Mouse (Mus musculus) kidney, postnatal 0 days (tissue): ENCODE measurements at regions not wholly inside any gene's neighbourhood (a gene's known extent, or its start where the extent isn't known, plus 50 kb on each side); places are given as distances from the start of the nearest gene placed in this dataset.

Source experiments
- ATAC-seq: fragments of 200-750 bp; cut with Nextera tagmentation; replicated peaks from 2 replicates; pipeline ENCODE4 v1.8.0; 2017; ENCODE audit warnings: low read depth, moderate number of reproducible peaks, moderate TSS enrichment, moderate library complexity; ENCODE audit not compliant: low FRiP score
- DNase-seq: peaks from one replicate; pipeline ENCODE4 v3.0.0-alpha.2; 2016; ENCODE audit warnings: low spot score
- H3K27ac ChIP-seq: fragments of 300-500 bp; sonication (generic); 2 replicates; pipeline ENCODE4 v1.5.1; 2014; ENCODE audit warnings: mild to moderate bottlenecking
- H3K27me3 ChIP-seq: fragments of 300-500 bp; sonication (generic); 2 replicates; pipeline ENCODE4 v1.6.1; 2014; ENCODE audit warnings: low read length, mixed read lengths; ENCODE audit not compliant: insufficient read depth
- H3K36me3 ChIP-seq: fragments of 300-500 bp; sonication (generic); 2 replicates; pipeline ENCODE4 v1.6.1; 2014; ENCODE audit warnings: low read length, mixed read lengths; ENCODE audit not compliant: insufficient read depth
- H3K4me1 ChIP-seq: fragments of 300-500 bp; sonication (generic); replicated peaks from 2 replicates; pipeline ENCODE4 v1.6.1; 2014; ENCODE audit warnings: antibody characterized with exemption, low read length, mixed read lengths; ENCODE audit not compliant: insufficient read depth
- H3K4me2 ChIP-seq: fragments of 300-500 bp; sonication (generic); 2 replicates; pipeline ENCODE4 v1.6.1; 2014; ENCODE audit warnings: mild to moderate bottlenecking, low read length, moderate library complexity, mixed read lengths
- H3K4me3 ChIP-seq: fragments of 300-500 bp; sonication (generic); replicated peaks from 2 replicates; pipeline ENCODE4 v1.5.1; 2014; ENCODE audit warnings: low read depth, low read length
- H3K9ac ChIP-seq: fragments of 300-500 bp; sonication (generic); 2 replicates; pipeline ENCODE4 v1.6.1; 2014; ENCODE audit warnings: low read depth, low read length
- H3K9me3 ChIP-seq: fragments of 300-500 bp; sonication (generic); replicated peaks from 2 replicates; pipeline ENCODE4 v1.6.1; 2016; ENCODE audit warnings: low read length, inconsistent platforms, mixed read lengths
- CTCF ChIP-seq: IDR thresholded peaks from 2 replicates; pipeline ENCODE4 v1.5.1; 2016; ENCODE audit warnings: antibody characterized with exemption, low read depth, mild to moderate bottlenecking, moderate library complexity
- WGBS: fragments of 180-500 bp; shearing (Covaris S2); extraction: QIAGEN DNeasy Blood & Tissue Kit; methylation state at CpG from one replicate; pipeline ENCODE4 v1.1.7; 2014; 5-methylcytosine and 5-hydroxymethylcytosine counted together

DNA sequence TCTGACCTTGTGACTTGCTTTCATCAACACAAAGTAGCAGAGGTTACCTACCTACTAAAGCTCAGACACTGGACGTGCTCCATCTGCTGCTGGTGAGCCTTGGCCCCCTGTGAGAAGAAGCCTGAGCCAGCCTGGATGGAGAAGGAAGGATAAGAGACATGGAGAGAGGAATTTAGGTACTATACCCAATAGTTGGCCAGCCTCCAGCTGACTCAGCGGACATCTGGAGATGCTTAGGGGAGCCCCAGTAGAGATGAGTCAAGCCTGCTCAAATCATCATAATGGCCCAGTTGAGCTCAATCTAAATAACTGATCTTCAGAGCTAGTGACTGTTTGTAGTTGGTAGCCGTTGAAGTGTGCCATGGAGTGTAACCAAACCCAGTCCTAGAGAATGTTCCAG, 53.7 kb upstream of the Ripply2 start:
- H3K4me1 ChIP-seq: no peaks in the 10 kb centered on the region
- no peaks in the 10 kb centered on the region for H3K9me3 ChIP-seq
- no peak overlapping the region for H3K27ac ChIP-seq
- H3K4me2 ChIP-seq: no peak overlapping the region
- DNase-seq: no peak
- no peaks in the 10 kb centered on the region for H3K27me3 ChIP-seq
- no peak overlapping the region for H3K4me3 ChIP-seq
- no peak overlapping the region for H3K9ac ChIP-seq
- H3K36me3 ChIP-seq: no peaks in the 10 kb centered on the region
- WGBS: 55% methylated on average over 3 of the region's 3 CpGs
- TF ChIP-seq CTCF: no peak
- 0 out of 2 replicates have a peak, but pooled peaks have one; percentile 21 for ATAC-seq

DNA sequence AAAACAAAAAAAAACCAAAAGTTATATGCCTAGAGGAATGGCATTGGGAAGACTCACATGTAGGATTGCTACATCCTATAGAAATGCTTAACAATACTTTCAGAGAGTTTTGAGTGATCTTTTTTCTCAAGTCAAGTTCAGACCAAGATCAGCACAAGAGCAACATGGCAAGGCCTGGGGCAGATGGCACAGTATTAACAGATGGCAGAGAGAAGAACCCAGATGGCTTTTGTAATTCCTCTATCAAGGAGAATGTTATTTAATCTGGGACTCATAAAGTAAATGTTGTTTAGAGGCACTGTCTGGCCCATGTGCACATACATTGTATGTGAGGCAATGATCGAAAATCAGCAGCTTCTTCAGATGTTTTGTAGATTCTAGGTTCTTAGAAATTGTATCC, 58.3 kb upstream of the Ripply2 start:
- WGBS: 92% methylated on average over 1 of the region's 1 CpGs

DNA sequence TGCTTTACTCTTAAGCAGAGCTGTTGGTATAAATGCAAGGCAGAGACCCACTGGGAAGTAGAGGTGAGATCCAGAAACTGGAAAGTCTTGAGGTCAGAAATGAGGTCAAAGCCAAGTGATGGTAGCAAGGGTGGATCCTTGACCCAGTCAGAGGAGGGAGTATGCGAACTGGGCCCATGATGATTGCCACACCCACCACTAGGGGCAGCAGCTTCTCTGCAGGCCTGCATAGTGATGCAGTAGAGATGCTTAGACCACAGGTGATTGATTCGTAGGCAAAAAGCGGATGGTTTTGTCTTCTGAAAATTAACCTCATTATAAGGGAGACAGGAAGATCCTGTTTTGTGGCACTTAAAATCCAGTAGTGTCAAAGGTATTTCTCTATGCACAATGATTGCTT, 59.6 kb upstream of the Ripply2 start:
- TF ChIP-seq CTCF: peak; percentile 54
- Histone ChIP-seq H3K27me3 (no peaks in the 10 kb centered on the region), H3K9me3 (no peaks in the 10 kb centered on the region), H3K27ac (no peak overlapping the region), H3K9ac (no peak overlapping the region), H3K4me2 (no peak overlapping the region), H3K4me1 (no peaks in the 10 kb centered on the region), H3K4me3 (no peak overlapping the region), H3K36me3 (no peaks in the 10 kb centered on the region)
- DNase-seq (no peak), ATAC-seq (no peak)
- WGBS: 87% methylated on average over 3 of the region's 3 CpGs

More for the DNA sequence above, 58.3 kb upstream of the Ripply2 start:
- Histone ChIP-seq H3K9me3 (no peaks in the 10 kb centered on the region), H3K27me3 (no peaks in the 10 kb centered on the region), H3K9ac (no peak overlapping the region), H3K4me2 (no peak overlapping the region), H3K36me3 (no peaks in the 10 kb centered on the region), H3K4me1 (no peaks in the 10 kb centered on the region), H3K27ac (no peak overlapping the region), H3K4me3 (no peak overlapping the region)
- DNase-seq (no peak), ATAC-seq (no peak)
- TF ChIP-seq CTCF: no peak

DNA sequence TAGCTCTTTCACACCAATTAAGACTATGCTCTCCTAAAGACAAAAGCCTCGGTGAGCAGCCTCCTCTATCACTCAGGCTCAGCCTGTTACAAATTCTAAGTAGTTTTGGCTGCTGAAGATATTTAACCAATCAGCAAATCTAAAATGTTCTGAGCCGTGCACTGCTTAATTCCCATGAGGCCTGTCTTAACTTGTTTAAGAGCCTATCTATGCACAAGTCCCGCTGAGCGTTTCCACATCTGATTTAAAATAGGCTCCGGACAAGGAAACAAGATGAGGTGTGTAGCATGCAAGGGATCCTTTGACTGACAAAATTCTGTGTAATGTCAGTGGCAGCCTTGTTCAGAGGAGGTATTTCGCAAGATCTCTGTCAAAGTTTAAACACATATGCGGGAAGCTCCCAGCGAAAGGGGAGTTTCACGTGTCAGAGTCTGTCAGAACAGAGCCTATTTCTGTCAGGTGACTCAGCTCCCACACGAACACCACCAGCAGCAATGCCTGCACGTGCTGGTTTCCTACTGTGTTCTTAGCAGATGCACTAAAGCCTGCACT, 63.3 kb upstream of the Ripply2 start:
- H3K27me3 ChIP-seq: no peaks in the 10 kb centered on the region
- DNase-seq: peak; percentile 34
- no peaks in the 10 kb centered on the region for H3K9me3 ChIP-seq
- TF ChIP-seq CTCF: no peak
- H3K36me3 ChIP-seq: no peaks in the 10 kb centered on the region
- H3K27ac ChIP-seq: no peak overlapping the region
- H3K4me2 ChIP-seq: no peak overlapping the region
- peak; percentile 82 for ATAC-seq
- WGBS: 34% methylated on average over 11 of the region's 11 CpGs
- no peak overlapping the region for H3K9ac ChIP-seq
- no peaks in the 10 kb centered on the region for H3K4me1 ChIP-seq
- no peak overlapping the region for H3K4me3 ChIP-seq

DNA sequence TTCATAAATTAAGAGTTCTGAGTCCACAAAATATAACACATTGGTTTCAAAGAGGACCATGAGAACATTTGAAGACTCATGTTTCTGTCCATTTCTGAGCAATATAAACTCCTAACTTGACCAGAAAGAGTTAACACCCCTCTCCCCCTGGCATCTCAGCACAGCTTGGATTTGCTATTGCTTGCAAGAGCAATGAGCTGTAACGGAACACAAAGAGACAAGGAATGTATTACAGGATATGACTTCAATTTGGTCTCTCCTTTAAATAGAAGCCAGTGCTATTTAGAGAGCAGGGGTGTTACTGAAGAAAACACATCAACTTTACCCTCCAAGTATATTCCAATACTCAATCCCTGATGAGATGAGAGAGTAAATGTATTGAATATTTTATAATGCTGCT, 65.5 kb upstream of the Ripply2 start:
- ATAC-seq (no peak), DNase-seq (peak; percentile 66)
- no peaks in the 10 kb centered on the region for H3K36me3 ChIP-seq
- 0% methylated on average over 1 of the region's 1 CpGs for WGBS
- TF ChIP-seq CTCF: no peak
- no peaks in the 10 kb centered on the region for H3K4me1 ChIP-seq
- no peak overlapping the region for H3K4me3 ChIP-seq
- H3K9ac ChIP-seq: no peak overlapping the region
- H3K4me2 ChIP-seq: no peak overlapping the region
- H3K27me3 ChIP-seq: no peaks in the 10 kb centered on the region
- no peak overlapping the region for H3K27ac ChIP-seq
- no peaks in the 10 kb centered on the region for H3K9me3 ChIP-seq

DNA sequence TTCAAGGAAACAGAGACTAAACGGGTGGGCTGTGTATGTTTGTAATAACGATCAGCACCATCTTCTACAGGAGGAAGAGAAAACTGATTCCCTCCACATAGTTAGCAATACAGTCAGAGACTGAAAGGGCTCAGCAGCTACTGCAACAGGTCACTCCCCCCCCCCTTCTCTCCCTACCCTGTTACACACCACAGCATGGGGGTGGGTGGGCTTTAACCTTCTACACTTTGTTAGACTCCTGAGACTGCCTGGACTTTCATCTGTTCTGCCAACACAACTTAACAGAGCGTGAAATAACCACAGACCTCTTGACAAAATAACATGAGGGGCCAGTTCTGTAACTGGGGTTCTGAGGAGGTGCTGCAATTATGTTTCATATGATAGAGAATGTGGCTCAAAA, 50.7 kb upstream of the Snap91 start:
- peak; percentile 43 for DNase-seq
- Histone ChIP-seq H3K36me3 (no peaks in the 10 kb centered on the region), H3K27me3 (no peaks in the 10 kb centered on the region), H3K4me1 (0 out of 2 replicates have a peak, but pooled peaks cover 3% of the 10 kb centered on the region), H3K9me3 (no peaks in the 10 kb centered on the region), H3K27ac (peak overlapping the region; percentile 54), H3K4me3 (no peak overlapping the region), H3K9ac (no peak overlapping the region), H3K4me2 (no peak overlapping the region)
- TF ChIP-seq CTCF: no peak
- 32% methylated on average over 3 of the region's 3 CpGs for WGBS
- peak; percentile 83; the same call in 1 of the 2 replicates for ATAC-seq
